Mouse (Mus musculus): ENCODE data around the gene Lrp6.

DNA sequence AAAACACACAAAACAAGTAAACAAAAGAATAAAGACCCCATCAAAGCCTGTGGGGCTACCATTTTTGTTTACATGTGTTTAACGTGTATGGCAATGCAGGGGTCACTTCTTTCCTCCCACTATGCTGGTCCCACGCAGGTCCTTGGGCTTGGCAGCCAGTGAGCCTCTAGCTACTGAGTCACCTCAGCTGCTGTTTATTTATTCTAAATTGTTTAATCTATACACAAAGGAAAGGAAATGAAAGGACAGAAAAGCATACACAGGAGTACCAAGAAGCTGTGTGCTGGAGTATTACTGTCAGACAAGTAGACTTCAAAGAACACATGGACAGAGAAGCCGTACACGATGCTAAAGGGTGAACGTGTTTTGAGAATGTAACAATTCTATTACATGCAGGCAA is 122.8 kb downstream of the Lrp6 start:
- TF ChIP-seq CTCF (IDR thresholded peaks at IDR 0.05; ENCODE audit: low read depth) (no peak), EP300 (IDR thresholded peaks at IDR 0.05; ENCODE audit: low read depth) (no peak)

Measured in heart, postnatal 0 days (tissue).